Mouse (Mus musculus): ENCODE results near the gene Fmnl1. TPM values are rescaled to one million over a fixed set of nuclear protein-coding genes. Genes with fewer than 3 reads are reported as not detected.
"Not testable (repeated sequence)": the region's sequence is repeated elsewhere in the genome, so short reads cannot be mapped to it uniquely, and the experiment has no call there.

The Fmnl1 gene
- polyA plus RNA-seq, 1 experiment from 2014 or later, result 4.4 TPM

DNA sequence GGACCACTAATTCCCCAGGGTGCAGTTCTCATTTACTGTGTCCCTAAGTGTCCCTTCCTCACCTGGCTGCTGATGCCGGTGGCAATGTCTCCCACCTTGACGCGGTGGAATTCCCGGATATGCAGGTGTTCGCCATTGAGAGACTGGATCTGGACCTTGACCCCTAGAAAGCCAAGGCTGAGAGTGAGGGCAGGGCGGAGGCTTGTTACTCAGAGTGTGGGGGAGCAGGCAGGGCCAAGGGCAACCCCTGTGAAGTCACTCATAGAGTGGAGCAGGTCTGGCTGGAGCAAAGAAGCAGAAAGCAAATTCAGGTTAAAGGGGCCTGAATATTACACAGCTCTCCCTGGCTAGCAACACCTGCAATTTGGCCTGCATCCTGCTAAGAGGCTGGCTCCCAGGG, 50.5 kb downstream of the Fmnl1 start:
- Histone ChIP-seq H3K36me3 (ENCODE audit: control insufficient read depth, insufficient read depth, low read length) (peaks cover 5% of the 10 kb centered on the region; the same call in 1 of the 2 replicates), H3K27ac (ENCODE audit: low read length) (no peak overlapping the region), H3K4me1 (ENCODE audit: control insufficient read depth, insufficient read depth, low read length) (peaks cover 9% of the 10 kb centered on the region), H3K9me3 (replicated peaks; ENCODE audit: control insufficient read depth, low read length) (no peaks in the 10 kb centered on the region), H3K4me2 (ENCODE audit: low read depth, low read length) (no peak overlapping the region), H3K27me3 (ENCODE audit: control insufficient read depth, insufficient read depth, low read length) (no peaks in the 10 kb centered on the region), H3K4me3 (replicated peaks; ENCODE audit: low read length) (no peak overlapping the region), H3K9ac (ENCODE audit: low read length) (no peak overlapping the region)
- WGBS, result 75% methylated on average over 6 of the region's 6 CpGs
- ATAC-seq (ENCODE audit: insufficient read depth, low FRiP score), result peak; percentile 44; the same call in 1 of the 2 replicates

DNA sequence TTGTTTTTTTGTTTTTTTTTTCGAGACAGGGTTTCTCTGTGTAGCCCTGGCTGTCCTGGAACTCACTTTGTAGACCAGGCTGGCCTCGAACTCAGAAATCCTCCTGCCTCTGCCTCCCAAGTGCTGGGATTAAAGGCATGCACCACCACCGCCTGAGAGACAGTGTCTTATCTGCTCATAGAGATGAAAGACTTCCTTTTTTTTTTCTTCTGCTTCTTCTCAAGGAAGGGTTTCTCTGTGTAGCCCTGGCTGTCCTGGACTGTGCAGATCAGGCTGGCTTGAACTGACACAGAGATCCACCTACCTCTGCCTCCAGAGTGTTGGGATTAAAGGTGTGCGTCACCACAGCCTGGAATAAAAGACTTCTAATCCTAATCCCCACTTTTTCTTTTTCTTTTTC, 51.8 kb downstream of the Fmnl1 start:
- ATAC-seq (ENCODE audit: insufficient read depth, low FRiP score); H3K36me3 ChIP-seq (ENCODE audit: control insufficient read depth, insufficient read depth, low read length); H3K4me2 ChIP-seq (ENCODE audit: low read depth, low read length); H3K9me3 ChIP-seq (replicated peaks; ENCODE audit: control insufficient read depth, low read length); H3K4me3 ChIP-seq (replicated peaks; ENCODE audit: low read length); H3K9ac ChIP-seq (ENCODE audit: low read length); H3K27ac ChIP-seq (ENCODE audit: low read length); H3K27me3 ChIP-seq (ENCODE audit: control insufficient read depth, insufficient read depth, low read length): not testable (repeated sequence)
- 92% methylated on average over 4 of the region's 4 CpGs for WGBS
- H3K4me1 ChIP-seq (ENCODE audit: control insufficient read depth, insufficient read depth, low read length), result peaks cover 10% of the 10 kb centered on the region

DNA sequence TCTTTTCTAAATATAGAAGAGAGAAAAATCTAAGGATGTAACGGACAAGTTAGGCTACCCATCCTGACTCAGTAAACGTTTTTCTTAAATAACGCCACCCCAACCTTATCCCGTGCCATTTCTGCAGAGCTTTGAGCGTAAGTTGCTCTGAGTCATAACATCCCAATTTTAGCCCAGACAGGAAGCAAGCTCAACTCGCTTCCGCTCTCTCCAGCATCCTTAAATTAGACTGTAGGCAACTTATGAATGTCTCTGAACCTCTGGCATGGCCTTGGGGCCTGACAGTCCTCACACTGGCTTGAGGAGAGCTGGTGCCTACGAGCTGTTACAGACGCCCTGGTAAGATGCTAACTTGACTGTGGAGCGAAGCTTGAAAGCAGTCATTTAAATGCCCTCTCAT, 52.5 kb downstream of the Fmnl1 start:
- no peaks in the 10 kb centered on the region for H3K9me3 ChIP-seq (replicated peaks; ENCODE audit: control insufficient read depth, low read length)
- ATAC-seq (ENCODE audit: insufficient read depth, low FRiP score), result no peak
- H3K4me1 ChIP-seq (ENCODE audit: control insufficient read depth, insufficient read depth, low read length), result peaks cover 7% of the 10 kb centered on the region
- WGBS, result 80% methylated on average over 10 of the region's 10 CpGs
- peak overlapping the region; percentile 53; the same call in 1 of the 2 replicates for H3K27ac ChIP-seq (ENCODE audit: low read length)
- H3K4me3 ChIP-seq (replicated peaks; ENCODE audit: low read length), result no peak overlapping the region
- H3K27me3 ChIP-seq (ENCODE audit: control insufficient read depth, insufficient read depth, low read length), result no peaks in the 10 kb centered on the region
- no peak overlapping the region for H3K4me2 ChIP-seq (ENCODE audit: low read depth, low read length)
- peaks cover 6% of the 10 kb centered on the region; the same call in 1 of the 2 replicates for H3K36me3 ChIP-seq (ENCODE audit: control insufficient read depth, insufficient read depth, low read length)
- H3K9ac ChIP-seq (ENCODE audit: low read length), result no peak overlapping the region

DNA sequence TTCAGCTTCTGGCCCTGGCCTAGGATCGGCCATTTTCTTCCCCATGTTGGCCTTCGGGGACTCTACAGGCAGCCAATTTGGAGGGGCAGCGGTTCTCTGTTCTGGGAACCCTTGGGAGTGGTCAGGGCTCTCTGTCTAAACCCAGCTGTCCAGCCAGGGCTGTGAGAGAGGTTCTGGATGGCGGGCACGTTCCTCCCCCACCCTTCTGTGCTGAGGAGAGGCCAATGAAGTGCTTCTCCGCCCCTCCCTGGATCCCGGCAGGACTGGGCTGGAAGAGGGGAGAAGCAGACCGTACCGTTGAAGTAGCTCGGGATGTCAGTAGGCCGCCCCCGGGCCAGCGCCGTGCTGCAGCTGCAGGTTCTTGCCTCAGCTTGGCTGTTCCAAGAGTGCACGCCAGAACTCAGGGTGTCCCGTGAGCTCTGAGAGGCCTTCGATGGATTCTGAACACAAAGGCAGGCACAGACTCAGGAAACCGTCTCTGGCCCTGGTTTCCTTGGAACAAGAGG, 53.1 kb downstream of the Fmnl1 start:
- Histone ChIP-seq H3K9ac (ENCODE audit: low read length) (no peak overlapping the region), H3K4me2 (ENCODE audit: low read depth, low read length) (no peak overlapping the region), H3K4me1 (ENCODE audit: control insufficient read depth, insufficient read depth, low read length) (peaks cover 4% of the 10 kb centered on the region; the same call in 1 of the 2 replicates), H3K27ac (ENCODE audit: low read length) (peak overlapping the region; percentile 53; the same call in 1 of the 2 replicates), H3K27me3 (ENCODE audit: control insufficient read depth, insufficient read depth, low read length) (no peaks in the 10 kb centered on the region), H3K4me3 (replicated peaks; ENCODE audit: low read length) (no peak overlapping the region), H3K36me3 (ENCODE audit: control insufficient read depth, insufficient read depth, low read length) (peaks cover 6% of the 10 kb centered on the region; the same call in 1 of the 2 replicates), H3K9me3 (replicated peaks; ENCODE audit: control insufficient read depth, low read length) (no peaks in the 10 kb centered on the region)
- 69% methylated on average over 18 of the region's 18 CpGs for WGBS
- no peak for ATAC-seq (ENCODE audit: insufficient read depth, low FRiP score)

DNA sequence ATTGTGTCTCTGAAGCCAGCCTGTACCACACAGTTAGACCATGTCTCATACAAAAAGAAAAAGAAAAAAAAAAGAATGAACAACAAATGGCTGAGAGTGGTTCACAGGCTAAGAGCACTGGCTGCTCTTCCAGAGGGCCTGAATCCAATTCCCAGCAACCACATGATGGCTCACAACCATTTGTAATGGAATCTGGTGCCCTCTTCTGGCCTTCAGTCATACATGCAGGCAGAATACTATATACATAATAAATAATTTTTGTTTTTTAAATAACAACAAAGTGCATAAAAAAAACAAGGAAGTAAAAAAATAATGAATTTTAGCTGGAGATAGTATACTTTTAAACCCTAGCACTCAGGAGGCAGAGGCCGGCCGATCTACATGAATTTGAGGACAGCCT, 58.7 kb downstream of the Fmnl1 start:
- Histone ChIP-seq H3K36me3 (ENCODE audit: control insufficient read depth, insufficient read depth, low read length) (peaks cover 22% of the 10 kb centered on the region), H3K27ac (ENCODE audit: low read length) (no peak overlapping the region), H3K4me1 (ENCODE audit: control insufficient read depth, insufficient read depth, low read length) (peaks cover 4% of the 10 kb centered on the region; the same call in 1 of the 2 replicates), H3K4me2 (ENCODE audit: low read depth, low read length) (no peak overlapping the region), H3K9me3 (replicated peaks; ENCODE audit: control insufficient read depth, low read length) (0 out of 2 replicates have a peak, but pooled peaks cover 5% of the 10 kb centered on the region), H3K9ac (ENCODE audit: low read length) (no peak overlapping the region), H3K27me3 (ENCODE audit: control insufficient read depth, insufficient read depth, low read length) (no peaks in the 10 kb centered on the region), H3K4me3 (replicated peaks; ENCODE audit: low read length) (no peak overlapping the region)
- 97% methylated on average over 2 of the region's 2 CpGs for WGBS
- ATAC-seq (ENCODE audit: insufficient read depth, low FRiP score), result no peak

DNA sequence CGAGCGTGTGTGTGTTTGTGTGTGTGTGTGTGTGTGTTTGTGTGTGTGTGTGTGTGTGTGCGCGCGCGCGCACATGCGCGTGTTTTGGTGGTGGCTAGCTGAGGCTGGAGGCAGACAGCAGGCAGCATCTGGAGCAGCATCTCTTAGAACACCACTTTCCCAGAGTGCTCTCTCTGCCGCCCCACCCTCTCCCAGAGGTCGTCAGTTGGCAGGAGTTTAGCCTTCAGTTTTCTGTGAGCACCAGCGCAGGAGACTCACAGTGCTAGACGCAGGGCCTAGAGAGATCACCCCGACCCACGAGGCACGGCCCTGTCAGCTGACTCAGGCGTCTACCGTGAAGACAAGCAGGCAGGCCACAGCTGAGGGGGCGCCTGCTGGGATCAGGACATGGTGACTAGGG, 59.7 kb downstream of the Fmnl1 start:
- Histone ChIP-seq H3K9me3 (replicated peaks; ENCODE audit: control insufficient read depth, low read length) (0 out of 2 replicates have a peak, but pooled peaks cover 5% of the 10 kb centered on the region), H3K9ac (ENCODE audit: low read length) (no peak overlapping the region), H3K27ac (ENCODE audit: low read length) (no peak overlapping the region), H3K4me2 (ENCODE audit: low read depth, low read length) (no peak overlapping the region), H3K36me3 (ENCODE audit: control insufficient read depth, insufficient read depth, low read length) (peaks cover 22% of the 10 kb centered on the region), H3K4me1 (ENCODE audit: control insufficient read depth, insufficient read depth, low read length) (peaks cover 6% of the 10 kb centered on the region; the same call in 1 of the 2 replicates), H3K4me3 (replicated peaks; ENCODE audit: low read length) (no peak overlapping the region), H3K27me3 (ENCODE audit: control insufficient read depth, insufficient read depth, low read length) (no peaks in the 10 kb centered on the region)
- ATAC-seq (ENCODE audit: insufficient read depth, low FRiP score), result no peak
- 85% methylated on average over 19 of the region's 19 CpGs for WGBS

DNA sequence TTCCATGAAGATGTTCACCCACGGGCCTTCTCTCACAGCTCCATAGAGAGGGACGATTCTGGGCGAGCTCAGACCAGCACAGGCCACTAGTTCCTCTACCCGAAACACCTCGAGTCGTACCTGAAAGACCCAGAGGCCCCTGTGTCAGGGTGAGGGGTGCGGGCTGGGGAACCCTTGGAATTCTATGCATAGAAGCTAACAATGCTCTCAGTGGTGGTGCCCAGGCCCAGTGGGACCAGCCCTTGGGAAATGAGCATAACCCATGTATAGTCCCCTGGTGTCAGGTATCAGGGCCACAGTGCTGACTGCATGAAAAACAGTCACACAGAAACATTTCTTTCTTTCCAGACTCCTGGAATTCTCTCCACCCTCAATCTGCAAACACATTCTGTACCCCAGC, 60.5 kb downstream of the Fmnl1 start:
- peaks cover 9% of the 10 kb centered on the region; the same call in 1 of the 2 replicates for H3K4me1 ChIP-seq (ENCODE audit: control insufficient read depth, insufficient read depth, low read length)
- H3K4me2 ChIP-seq (ENCODE audit: low read depth, low read length), result no peak overlapping the region
- 93% methylated on average over 7 of the region's 7 CpGs for WGBS
- no peak for ATAC-seq (ENCODE audit: insufficient read depth, low FRiP score)
- no peaks in the 10 kb centered on the region for H3K27me3 ChIP-seq (ENCODE audit: control insufficient read depth, insufficient read depth, low read length)
- H3K36me3 ChIP-seq (ENCODE audit: control insufficient read depth, insufficient read depth, low read length), result peaks cover 18% of the 10 kb centered on the region
- H3K4me3 ChIP-seq (replicated peaks; ENCODE audit: low read length), result no peak overlapping the region
- H3K9me3 ChIP-seq (replicated peaks; ENCODE audit: control insufficient read depth, low read length), result 0 out of 2 replicates have a peak, but pooled peaks cover 5% of the 10 kb centered on the region
- no peak overlapping the region for H3K9ac ChIP-seq (ENCODE audit: low read length)
- no peak overlapping the region for H3K27ac ChIP-seq (ENCODE audit: low read length)

DNA sequence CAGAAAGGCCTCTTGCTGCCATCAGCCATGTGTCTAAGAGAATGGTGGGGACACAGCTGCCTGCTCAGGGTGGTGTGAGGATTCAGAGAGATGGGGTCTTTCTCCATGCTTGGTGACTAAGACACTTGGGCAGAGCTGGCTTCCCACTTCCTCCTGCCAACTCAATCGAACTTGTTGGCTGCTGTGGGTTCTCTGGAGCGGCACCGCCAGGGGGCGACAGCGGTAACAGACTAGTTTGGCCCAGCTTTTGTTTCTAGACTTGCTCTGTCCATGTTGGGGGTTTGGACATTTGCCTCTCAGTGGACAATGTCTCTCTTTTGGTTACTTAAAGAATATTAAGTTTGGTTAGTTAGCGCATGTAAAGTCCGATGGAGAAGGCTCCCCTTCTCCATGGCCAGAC, 62.1 kb downstream of the Fmnl1 start:
- H3K36me3 ChIP-seq (ENCODE audit: control insufficient read depth, insufficient read depth, low read length), result peaks cover 26% of the 10 kb centered on the region
- ATAC-seq (ENCODE audit: insufficient read depth, low FRiP score), result no peak

DNA sequence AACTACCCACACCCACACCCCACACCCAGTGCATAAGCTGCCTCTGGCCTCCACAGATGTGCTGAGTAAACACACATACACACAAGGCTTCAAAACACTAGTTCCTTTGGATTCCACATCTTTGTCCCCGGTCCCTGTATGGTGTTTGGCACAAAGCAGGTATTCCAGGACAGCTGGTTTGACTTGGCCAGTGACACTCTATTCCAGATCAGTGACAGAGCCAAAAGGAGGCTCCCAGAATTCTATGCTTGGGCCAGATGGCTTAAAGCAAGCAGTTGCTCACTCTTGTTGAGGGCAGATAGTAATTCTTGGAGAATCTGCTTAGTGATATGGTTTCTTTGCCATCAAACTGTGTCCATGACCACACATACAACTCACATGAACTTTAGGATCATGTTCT, 63.5 kb downstream of the Fmnl1 start:
- peaks cover 32% of the 10 kb centered on the region for H3K36me3 ChIP-seq (ENCODE audit: control insufficient read depth, insufficient read depth, low read length)
- H3K4me2 ChIP-seq (ENCODE audit: low read depth, low read length), result no peak overlapping the region
- no peak overlapping the region for H3K4me3 ChIP-seq (replicated peaks; ENCODE audit: low read length)

More for the DNA sequence above, 62.1 kb downstream of the Fmnl1 start:
- Histone ChIP-seq H3K27me3 (ENCODE audit: control insufficient read depth, insufficient read depth, low read length) (no peaks in the 10 kb centered on the region), H3K4me2 (ENCODE audit: low read depth, low read length) (no peak overlapping the region), H3K9ac (ENCODE audit: low read length) (no peak overlapping the region), H3K27ac (ENCODE audit: low read length) (no peak overlapping the region), H3K9me3 (replicated peaks; ENCODE audit: control insufficient read depth, low read length) (0 out of 2 replicates have a peak, but pooled peaks cover 5% of the 10 kb centered on the region), H3K4me1 (ENCODE audit: control insufficient read depth, insufficient read depth, low read length) (peaks cover 7% of the 10 kb centered on the region; the same call in 1 of the 2 replicates), H3K4me3 (replicated peaks; ENCODE audit: low read length) (no peak overlapping the region)
- WGBS, result 33% methylated on average over 7 of the region's 7 CpGs

More for the DNA sequence above, 63.5 kb downstream of the Fmnl1 start:
- no peaks in the 10 kb centered on the region for H3K27me3 ChIP-seq (ENCODE audit: control insufficient read depth, insufficient read depth, low read length)
- no peak for ATAC-seq (ENCODE audit: insufficient read depth, low FRiP score)
- H3K9me3 ChIP-seq (replicated peaks; ENCODE audit: control insufficient read depth, low read length), result 0 out of 2 replicates have a peak, but pooled peaks cover 5% of the 10 kb centered on the region
- H3K9ac ChIP-seq (ENCODE audit: low read length), result no peak overlapping the region
- H3K4me1 ChIP-seq (ENCODE audit: control insufficient read depth, insufficient read depth, low read length), result peaks cover 7% of the 10 kb centered on the region; the same call in 1 of the 2 replicates
- WGBS, result 55% methylated on average over 1 of the region's 1 CpGs
- H3K27ac ChIP-seq (ENCODE audit: low read length), result no peak overlapping the region

All from stomach, embryonic 16.5 days (tissue).